Mouse (Mus musculus) hindbrain, postnatal 0 days (tissue): Measurements from ENCODE around the gene Adprhl2. TPM values are rescaled to one million over a fixed set of nuclear protein-coding genes. Genes with fewer than 3 reads are reported as not detected.

Source experiments
- ATAC-seq: fragments of 200-750 bp; cut with Nextera tagmentation; 2 replicates; pipeline ENCODE4 v1.8.0; 2017; ENCODE audit warnings: mild to moderate bottlenecking, moderate TSS enrichment, moderate library complexity
- DNase-seq: peaks from one replicate; pipeline ENCODE4 v3.0.0-alpha.2; 2015; ENCODE audit warnings: low spot score
- H3K27ac ChIP-seq: fragments of 300-500 bp; sonication (generic); 2 replicates; pipeline ENCODE4 v1.5.1; 2014; ENCODE audit warnings: mild to moderate bottlenecking
- H3K27me3 ChIP-seq: fragments of 300-500 bp; sonication (generic); 2 replicates; pipeline ENCODE4 v1.6.1; 2014; ENCODE audit warnings: low read length, mixed read lengths; ENCODE audit not compliant: insufficient read depth
- H3K36me3 ChIP-seq: fragments of 300-500 bp; sonication (generic); 2 replicates; pipeline ENCODE4 v1.6.1; 2014; ENCODE audit warnings: low read length, mixed read lengths; ENCODE audit not compliant: insufficient read depth
- H3K4me1 ChIP-seq: fragments of 300-500 bp; sonication (generic); 2 replicates; pipeline ENCODE4 v1.6.1; 2014; ENCODE audit warnings: antibody characterized with exemption, low read length, mixed read lengths; ENCODE audit not compliant: insufficient read depth
- H3K4me2 ChIP-seq: fragments of 300-500 bp; sonication (generic); 2 replicates; pipeline ENCODE4 v1.6.1; 2014; ENCODE audit warnings: low read depth, mild to moderate bottlenecking, low read length, moderate library complexity, mixed read lengths
- H3K4me3 ChIP-seq: fragments of 300-500 bp; sonication (generic); 2 replicates; pipeline ENCODE4 v1.5.1; 2014; ENCODE audit warnings: low read length
- H3K9ac ChIP-seq: fragments of 300-500 bp; sonication (generic); replicated peaks from 2 replicates; pipeline ENCODE4 v1.6.1; 2014; ENCODE audit warnings: mild to moderate bottlenecking, low read length, moderate library complexity, mixed read lengths
- H3K9me3 ChIP-seq: fragments of 300-500 bp; sonication (generic); 2 replicates; pipeline ENCODE4 v1.6.1; 2016; ENCODE audit warnings: low read length, mixed read lengths
- CTCF ChIP-seq: IDR thresholded peaks from 2 replicates; pipeline ENCODE4 v1.5.1; 2016; ENCODE audit warnings: antibody characterized with exemption, control low read depth, low read depth
- WGBS: fragments of 180-500 bp; shearing (Covaris S2); extraction: QIAGEN DNeasy Blood & Tissue Kit; methylation state at CpG from one replicate; pipeline ENCODE4 v1.1.7; 2014; 5-methylcytosine and 5-hydroxymethylcytosine counted together
- polyA plus RNA-seq: library from polyadenylated mRNA; unstranded; fragments of >200 nt; fragmentation: Nextera tagmentation; extraction: Ambion mirVana; gene quantifications from 2 replicates; pipeline ENCODE4 v1.2.1, GENCODE M21; 2015
- total RNA-seq: library from RNA; depleted of rRNA; stranded (reverse); fragments of >200 nt; gene quantifications from 2 replicates; pipeline ENCODE4 v1.2.3, GENCODE M21; 2014; rRNA removed

The Adprhl2 gene
- total and polyA plus RNA-seq, 2 experiments from 2014 or later: 64.0 to 73.2 TPM

GRCm38 (mm10) chr4:126277906-126278564 lies 43.5 kb downstream of the Adprhl2 start:
- Histone ChIP-seq H3K27ac (no peak overlapping the region; the same call in 1 of the 2 replicates), H3K4me3 (no peak overlapping the region), H3K4me1 (peaks cover 4% of the 10 kb centered on the region; the same call in 1 of the 2 replicates), H3K4me2 (peak overlapping the region; percentile 18; the same call in 1 of the 2 replicates), H3K36me3 (no peaks in the 10 kb centered on the region), H3K9me3 (no peaks in the 10 kb centered on the region), H3K27me3 (no peaks in the 10 kb centered on the region), H3K9ac (no peak overlapping the region)
- TF ChIP-seq CTCF: peak; percentile 83
- peak; percentile 76 for DNase-seq
- 11% methylated on average over 13 of the region's 13 CpGs for WGBS
- peak; percentile 76 for ATAC-seq

- 61% methylated on average over 13 of the region's 13 CpGs for WGBS
- TF ChIP-seq CTCF: no peak
- no peaks in the 10 kb centered on the region for H3K27me3 ChIP-seq
- no peaks in the 10 kb centered on the region for H3K36me3 ChIP-seq
- no peak overlapping the region for H3K4me2 ChIP-seq
- H3K9me3 ChIP-seq: no peaks in the 10 kb centered on the region
- H3K4me1 ChIP-seq: peaks cover 4% of the 10 kb centered on the region; the same call in 1 of the 2 replicates
- no peak overlapping the region for H3K4me3 ChIP-seq
- DNase-seq: no peak
- ATAC-seq: peak; percentile 57
- H3K27ac ChIP-seq: peak overlapping the region; percentile 48; the same call in 1 of the 2 replicates
- no peak overlapping the region for H3K9ac ChIP-seq
Measured at GRCm38 (mm10) chr4:126275681-126276131, 45.8 kb downstream of the Adprhl2 start.

- no peak for TF ChIP-seq CTCF
- H3K36me3 ChIP-seq: no peaks in the 10 kb centered on the region
- H3K9me3 ChIP-seq: no peaks in the 10 kb centered on the region
- ATAC-seq: no peak
- 0 out of 2 replicates have a peak overlapping the region, but pooled peaks have one; percentile 26 for H3K27ac ChIP-seq
- no peak overlapping the region for H3K4me3 ChIP-seq
- H3K4me2 ChIP-seq: no peak overlapping the region
- H3K9ac ChIP-seq: no peak overlapping the region
- peak; percentile 48 for DNase-seq
- H3K4me1 ChIP-seq: peaks cover 4% of the 10 kb centered on the region; the same call in 1 of the 2 replicates
- WGBS: 65% methylated on average over 4 of the region's 4 CpGs
- no peaks in the 10 kb centered on the region for H3K27me3 ChIP-seq
Measured at GRCm38 (mm10) chr4:126275081-126275480, 46.4 kb downstream of the Adprhl2 start.

- DNase-seq (peak; percentile 48), ATAC-seq (no peak)
- Histone ChIP-seq H3K36me3 (no peaks in the 10 kb centered on the region), H3K27ac (no peak overlapping the region), H3K4me3 (no peak overlapping the region), H3K9ac (no peak overlapping the region), H3K4me1 (peaks cover 4% of the 10 kb centered on the region; the same call in 1 of the 2 replicates), H3K9me3 (no peaks in the 10 kb centered on the region), H3K4me2 (no peak overlapping the region), H3K27me3 (no peaks in the 10 kb centered on the region)
- 67% methylated on average over 13 of the region's 13 CpGs for WGBS
- TF ChIP-seq CTCF: peak; percentile 30
Measured at GRCm38 (mm10) chr4:126273753-126274152, 47.8 kb downstream of the Adprhl2 start.

- Histone ChIP-seq H3K4me3 (no peak overlapping the region), H3K9me3 (no peaks in the 10 kb centered on the region), H3K9ac (no peak overlapping the region), H3K4me2 (no peak overlapping the region), H3K4me1 (no peaks in the 10 kb centered on the region), H3K36me3 (no peaks in the 10 kb centered on the region), H3K27ac (no peak overlapping the region), H3K27me3 (no peaks in the 10 kb centered on the region)
- TF ChIP-seq CTCF: no peak
- no peak for DNase-seq
- ATAC-seq: no peak
- WGBS: 80% methylated on average over 3 of the region's 3 CpGs
Measured at GRCm38 (mm10) chr4:126269292-126269691, 52.2 kb downstream of the Adprhl2 start.

Other genes with a start within 250 kb of the Adprhl2 start
- 25.1 and 54.7 TPM in 2 replicates for gene Lsm10, start 225.1 kb downstream of the Adprhl2 start, total RNA-seq
- gene Lsm10, start 225.1 kb downstream of the Adprhl2 start, polyA plus RNA-seq: 42.8 and 42.9 TPM in 2 replicates
- 19.9 and 23.3 TPM in 2 replicates for gene Stk40, start 217.7 kb downstream of the Adprhl2 start, total RNA-seq
- 17.6 and 19.7 TPM in 2 replicates for gene Stk40, start 217.7 kb downstream of the Adprhl2 start, polyA plus RNA-seq
- gene Eva1b, start 174.0 kb downstream of the Adprhl2 start, total RNA-seq: 24.9 and 25.6 TPM in 2 replicates
- 11.6 and 12.3 TPM in 2 replicates for gene Eva1b, start 174.0 kb downstream of the Adprhl2 start, polyA plus RNA-seq
- gene Sh3d21, start 158.2 kb downstream of the Adprhl2 start, total RNA-seq: 0.63 and 1.2 TPM in 2 replicates
- 2.2 and 2.6 TPM in 2 replicates for gene Sh3d21, start 158.2 kb downstream of the Adprhl2 start, polyA plus RNA-seq
- 85.7 and 128 TPM in 2 replicates for gene Thrap3, start 118.9 kb downstream of the Adprhl2 start, total RNA-seq
- 108 and 123 TPM in 2 replicates for gene Thrap3, start 118.9 kb downstream of the Adprhl2 start, polyA plus RNA-seq
- 106 and 109 TPM in 2 replicates for gene Map7d1, start 65.4 kb downstream of the Adprhl2 start, total RNA-seq
- gene Map7d1, start 65.4 kb downstream of the Adprhl2 start, polyA plus RNA-seq: 51.0 and 54.6 TPM in 2 replicates
- 88.9 and 97.4 TPM in 2 replicates for gene Trappc3, start 59.4 kb downstream of the Adprhl2 start, total RNA-seq
- 187 and 188 TPM in 2 replicates for gene Trappc3, start 59.4 kb downstream of the Adprhl2 start, polyA plus RNA-seq
- 11.6 and 17.7 TPM in 2 replicates for gene Col8a2, start 34.9 kb downstream of the Adprhl2 start, total RNA-seq
- gene Col8a2, start 34.9 kb downstream of the Adprhl2 start, polyA plus RNA-seq: 5.5 and 5.9 TPM in 2 replicates
- gene Tekt2, start 4.0 kb upstream of the Adprhl2 start, total RNA-seq: 2.9 and 25.7 TPM in 2 replicates
- gene Tekt2, start 4.0 kb upstream of the Adprhl2 start, polyA plus RNA-seq: 16.3 and 17.3 TPM in 2 replicates
- gene Ago3, start 107.9 kb upstream of the Adprhl2 start, total RNA-seq: 7.6 and 8.6 TPM in 2 replicates
- 12.8 and 13.5 TPM in 2 replicates for gene Ago3, start 107.9 kb upstream of the Adprhl2 start, polyA plus RNA-seq
- 42.2 TPM in 2 replicates for gene Ago1, start 146.9 kb upstream of the Adprhl2 start, total RNA-seq
- gene Ago1, start 146.9 kb upstream of the Adprhl2 start, polyA plus RNA-seq: 6.0 and 6.5 TPM in 2 replicates
- gene Ago4, start 211.8 kb upstream of the Adprhl2 start, total RNA-seq: 6.7 and 9.7 TPM in 2 replicates
- gene Ago4, start 211.8 kb upstream of the Adprhl2 start, polyA plus RNA-seq: 3.4 TPM in 2 replicates
- 2.0 and 6.3 TPM in 2 replicates for gene Clspn, start 235.2 kb upstream of the Adprhl2 start, total RNA-seq
- gene Clspn, start 235.2 kb upstream of the Adprhl2 start, polyA plus RNA-seq: 5.9 and 8.7 TPM in 2 replicates